Mouse (Mus musculus) heart, embryonic 10.5 days (tissue): ENCODE data around the gene 2610318N02Rik. TPM values are rescaled to one million over a fixed set of nuclear protein-coding genes. Genes with fewer than 3 reads are reported as not detected.
A peak's percentile ranks its signal among the peaks of the same experiment; 100 is the strongest.

Experiments
- microRNA counts: library from miRNA; unstranded; fragments of <30 nt; microRNA quantifications from one replicate; lab custom pipeline; 2017
- microRNA-seq: library from miRNA; unstranded; fragments of <30 nt; microRNA quantifications from one replicate; pipeline ENCODE4, GENCODE M21; 2017
- polyA plus RNA-seq: library from polyadenylated mRNA; unstranded; fragments of >200 nt; fragmentation: Nextera tagmentation; extraction: Ambion mirVana; gene quantifications from 2 replicates; pipeline ENCODE4 v1.2.1, GENCODE M21; 2016

The 2610318N02Rik gene
- polyA plus RNA-seq, 1 experiment from 2014 or later: 84.9 TPM

MicroRNA genes within 50 kb of the gene (microRNA counts, 519-probe panel; counts per million panel counts)
- 6,877 counts per million, percentile 74 among the panel's probes with 10 or more counts for microRNA mmu-miR-130b (lab: Ali Mortazavi, UCI)
- 3,956 counts per million, percentile 21 among the panel's probes with 10 or more counts for microRNA mmu-miR-301b (lab: Ali Mortazavi, UCI)

Small RNAs within 50 kb of the gene (microRNA-seq; reads per million reads assigned to microRNA genes)
- gene Mir130b (5,171 reads per million, percentile 90 among the genes with 10 or more reads in this experiment), gene Mir301b (113 reads per million, percentile 52 among the genes with 10 or more reads in this experiment)

Other genes starting within 250 kb of the 2610318N02Rik start
- 29.2 and 41.0 TPM in 2 replicates for gene Ppm1f, start 228.7 kb downstream of the 2610318N02Rik start, polyA plus RNA-seq
- 127 and 153 TPM in 2 replicates for gene Mapk1, start 141.8 kb downstream of the 2610318N02Rik start, polyA plus RNA-seq
- gene Ypel1, start 55.5 kb downstream of the 2610318N02Rik start, polyA plus RNA-seq: 16.6 and 27.6 TPM in 2 replicates
- 114 and 125 TPM in 2 replicates for gene Ppil2, start 13.9 kb downstream of the 2610318N02Rik start, polyA plus RNA-seq
- 115 and 145 TPM in 2 replicates for gene Sdf2l1, start 7.2 kb upstream of the 2610318N02Rik start, polyA plus RNA-seq
- gene Ydjc, start 19.5 kb upstream of the 2610318N02Rik start, polyA plus RNA-seq: 5.6 and 9.8 TPM in 2 replicates
- gene Ccdc116, start 22.1 kb upstream of the 2610318N02Rik start, polyA plus RNA-seq: 0.36 and 0.55 TPM in 2 replicates
- 341 and 377 TPM in 2 replicates for gene Ube2l3, start 77.5 kb upstream of the 2610318N02Rik start, polyA plus RNA-seq
- 0.28 and 0.49 TPM in 2 replicates for gene Rimbp3, start 83.4 kb upstream of the 2610318N02Rik start, polyA plus RNA-seq
- 8.6 and 10.6 TPM in 2 replicates for gene Hic2, start 108.4 kb upstream of the 2610318N02Rik start, polyA plus RNA-seq
- 7.3 and 7.7 TPM in 2 replicates for gene Tmem191c, start 150.9 kb upstream of the 2610318N02Rik start, polyA plus RNA-seq
- gene Serpind1, start 206.2 kb upstream of the 2610318N02Rik start, polyA plus RNA-seq: 1.3 and 20.4 TPM in 2 replicates